Mouse (Mus musculus): ENCODE measurements around the gene Efcab11. TPM values are rescaled to one million over a fixed set of nuclear protein-coding genes. Genes with fewer than 3 reads are reported as not detected.
"Not testable (repeated sequence)": the region's sequence is repeated elsewhere in the genome, so short reads cannot be mapped to it uniquely, and the experiment has no call there.

Efcab11 gene
- total RNA-seq, 1 experiment from 2014 or later, result 6.3 TPM

DNA sequence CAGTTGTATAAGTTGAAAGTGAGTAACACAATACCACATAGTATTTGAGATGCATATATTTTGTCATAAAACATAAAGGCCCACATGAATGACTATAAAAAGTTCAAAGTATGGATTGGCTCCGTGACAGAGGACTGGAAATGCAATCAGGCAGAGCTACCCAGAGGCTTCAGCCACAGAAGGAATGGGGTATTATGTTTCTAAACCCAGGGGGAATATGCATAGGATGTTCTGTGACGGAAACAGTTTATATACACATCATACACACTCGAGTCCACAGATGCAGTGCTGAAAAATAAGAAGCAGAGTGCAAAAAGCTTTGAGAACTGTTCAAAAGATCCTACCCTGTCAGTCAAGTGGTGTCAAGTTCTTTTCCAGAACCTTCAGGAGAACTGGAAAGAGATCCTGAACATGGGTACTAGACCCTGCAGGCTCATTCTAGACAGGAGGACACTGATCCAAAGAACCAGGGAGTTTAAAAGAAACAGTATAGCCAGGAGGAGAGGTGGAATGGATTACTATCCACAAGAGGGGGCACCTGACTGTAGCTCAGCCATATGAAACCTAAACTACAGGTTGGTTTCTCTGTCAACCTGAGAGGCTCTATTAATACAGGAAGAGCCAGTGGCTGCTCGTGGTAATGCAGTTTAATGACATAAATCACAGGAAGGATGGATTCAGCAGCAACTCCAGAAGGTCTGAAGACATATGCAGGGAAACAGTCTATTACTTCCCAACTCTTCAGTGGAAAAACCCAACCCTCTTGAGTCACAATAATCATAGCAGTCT is 64.9 kb downstream of the Efcab11 start:
- no peak for ATAC-seq (replicated peaks; ENCODE audit: low read depth, poor library complexity, severe bottlenecking)

DNA sequence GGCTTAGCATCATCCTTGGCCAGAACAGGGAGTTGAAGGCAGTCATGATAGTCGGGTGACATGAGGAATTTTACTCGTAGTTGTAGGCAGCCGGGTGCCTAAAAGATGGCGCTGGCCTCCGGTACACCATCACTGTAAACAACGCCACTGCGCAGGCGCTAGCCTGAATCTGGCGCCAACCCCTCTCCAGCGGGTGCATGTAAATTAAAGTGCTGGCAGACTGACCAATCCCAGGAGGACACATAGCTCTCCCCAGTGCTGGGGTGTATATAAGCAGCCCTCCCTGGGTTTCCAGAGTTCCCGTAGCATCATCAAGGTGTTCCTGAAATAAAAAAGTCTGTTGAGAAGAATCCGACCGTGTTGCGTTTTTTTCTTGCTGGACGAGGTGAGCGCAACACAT is 66.2 kb downstream of the Efcab11 start:
- ATAC-seq (replicated peaks; ENCODE audit: low read depth, poor library complexity, severe bottlenecking), result not testable (repeated sequence)

DNA sequence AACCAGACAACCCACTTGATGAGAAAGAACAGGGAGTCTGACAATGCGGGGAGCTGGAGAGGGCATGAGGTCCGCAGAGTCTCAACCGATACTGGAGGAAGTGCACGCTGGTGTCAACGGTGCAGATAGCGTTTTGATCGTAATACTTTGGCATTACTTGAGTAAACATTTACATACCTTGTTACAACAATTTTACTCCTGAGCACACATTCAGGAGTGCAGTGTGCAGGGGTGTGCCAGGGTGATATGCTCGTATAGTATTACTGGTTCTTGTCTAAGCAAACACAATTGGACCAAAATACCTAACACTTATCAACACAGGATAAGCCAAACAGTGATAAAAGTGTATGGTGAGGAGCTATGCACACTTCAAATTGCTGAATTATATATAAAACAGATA is 69.0 kb downstream of the Efcab11 start:
- no peak for ATAC-seq (replicated peaks; ENCODE audit: low read depth, poor library complexity, severe bottlenecking)

- ATAC-seq (replicated peaks; ENCODE audit: low read depth, poor library complexity, severe bottlenecking), result no peak
Observed at GRCm38 (mm10) chr12:99807891-99808290, 76.3 kb downstream of the Efcab11 start.

GRCm38 (mm10) chr12:99806741-99807140 is 77.5 kb downstream of the Efcab11 start:
- ATAC-seq (replicated peaks; ENCODE audit: low read depth, poor library complexity, severe bottlenecking), result not testable (repeated sequence)

- peak; percentile 86 for ATAC-seq (replicated peaks; ENCODE audit: low read depth, poor library complexity, severe bottlenecking)
Observed at GRCm38 (mm10) chr12:99795921-99796320, 88.3 kb downstream of the Efcab11 start.

DNA sequence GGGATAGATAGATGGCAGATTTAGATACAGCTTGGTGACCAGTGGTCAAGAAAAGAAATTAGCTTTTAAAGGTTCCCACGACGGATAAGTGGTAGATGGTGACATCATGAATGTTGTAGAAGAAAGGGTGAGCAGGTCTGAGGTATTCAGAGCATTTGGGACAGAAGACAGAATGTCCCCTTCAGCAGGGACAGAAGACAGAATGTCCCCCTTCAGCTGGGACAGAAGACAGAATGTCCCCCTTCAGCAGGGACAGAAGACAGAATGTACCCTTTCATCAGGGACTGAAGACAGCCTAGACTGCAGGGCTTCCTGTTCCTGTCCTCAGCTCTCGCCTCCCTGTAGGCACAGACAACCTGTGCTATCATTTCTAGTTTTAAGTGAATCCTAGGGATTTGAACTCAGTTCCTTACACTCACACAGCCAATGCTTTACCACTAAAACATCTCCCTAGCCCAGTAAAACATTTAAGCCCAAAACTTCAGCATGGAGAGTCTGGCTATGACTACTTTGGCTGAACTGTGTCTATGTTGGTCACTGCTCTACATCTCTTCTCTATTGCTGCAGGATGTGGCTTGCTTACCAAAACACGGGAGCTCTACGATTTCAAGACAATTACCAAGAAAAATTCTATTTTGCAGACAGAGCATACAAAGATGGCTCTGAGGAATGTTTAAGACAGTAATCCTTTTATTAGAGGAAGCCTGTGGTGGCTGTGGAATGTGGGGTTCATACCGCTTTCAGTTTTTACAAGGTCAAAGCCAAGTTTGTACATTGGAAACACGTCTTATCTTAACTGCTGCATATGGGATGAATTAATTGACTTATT is 89.2 kb downstream of the Efcab11 start:
- ATAC-seq (replicated peaks; ENCODE audit: low read depth, poor library complexity, severe bottlenecking), result no peak

- no peak for ATAC-seq (replicated peaks; ENCODE audit: low read depth, poor library complexity, severe bottlenecking)
Observed at GRCm38 (mm10) chr12:99794158-99794515, 90.1 kb downstream of the Efcab11 start.

DNA sequence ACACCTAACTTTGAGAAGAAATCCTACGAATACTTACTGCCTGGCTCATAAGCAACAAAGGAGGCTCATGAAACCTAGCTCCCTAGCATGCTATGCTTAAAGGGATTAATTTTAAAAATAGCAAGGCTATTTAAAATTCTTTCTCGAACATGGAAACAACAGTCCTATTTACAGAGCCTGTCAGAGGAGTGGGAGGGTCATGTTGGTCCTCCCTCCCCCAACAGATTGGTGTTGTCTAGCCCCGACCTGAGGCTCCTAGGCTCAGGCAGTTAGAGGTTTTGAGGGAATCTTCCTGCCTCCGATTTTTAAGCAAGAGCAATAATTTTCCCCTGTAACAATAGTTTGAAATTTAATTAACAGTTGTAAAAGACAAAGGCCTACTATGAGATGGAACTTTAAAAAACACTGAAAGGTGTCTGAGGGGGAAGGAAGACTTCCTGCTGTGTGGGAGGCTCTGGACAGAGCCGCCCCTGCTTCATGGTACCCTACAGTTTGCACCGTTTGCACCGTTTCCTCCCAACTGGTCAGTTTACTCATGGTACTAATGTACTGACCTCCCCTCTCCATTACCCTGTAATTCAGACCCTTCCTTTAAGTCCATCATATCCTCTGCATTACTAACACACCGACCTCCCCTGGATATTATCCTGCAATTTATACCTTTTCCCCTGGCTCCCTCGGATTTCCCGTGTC is 90.6 kb downstream of the Efcab11 start:
- ATAC-seq (replicated peaks; ENCODE audit: low read depth, poor library complexity, severe bottlenecking), result no peak

DNA sequence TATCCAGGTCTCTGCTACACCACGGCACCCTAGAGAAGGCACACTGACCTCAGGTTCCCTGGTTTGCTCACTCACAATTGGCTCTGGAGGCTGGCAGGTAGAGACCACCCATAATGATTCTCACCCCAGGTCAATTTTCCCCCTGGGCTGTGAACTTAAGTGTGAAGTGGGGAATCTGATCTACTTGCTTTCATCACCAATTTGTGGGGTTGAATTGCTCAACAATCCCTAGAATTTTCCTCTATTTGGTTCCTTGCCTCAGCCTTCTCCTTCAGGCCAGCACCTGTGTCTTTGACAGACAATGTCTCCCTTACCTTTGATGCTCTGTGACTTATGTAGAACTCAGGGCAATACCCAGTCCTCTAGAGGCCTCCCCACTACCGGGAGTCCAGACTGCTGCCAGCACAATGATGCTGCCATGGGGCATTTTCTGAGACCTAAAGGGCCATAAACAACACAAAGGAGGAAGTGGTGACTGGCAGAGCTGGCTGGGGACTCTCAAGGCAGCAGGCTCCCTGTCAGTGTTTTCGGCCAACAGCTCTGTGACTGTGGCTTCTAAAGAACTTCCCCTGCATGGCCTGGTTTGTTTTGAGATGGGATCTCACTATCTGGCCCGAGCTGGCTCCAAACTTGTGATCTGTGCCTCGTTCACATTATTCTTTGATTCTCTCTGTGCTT is 94.8 kb downstream of the Efcab11 start:
- peak; percentile 98 for ATAC-seq (replicated peaks; ENCODE audit: low read depth, poor library complexity, severe bottlenecking)

GRCm38 (mm10) chr12:99781774-99782173 is 102.5 kb downstream of the Efcab11 start:
- no peak for ATAC-seq (replicated peaks; ENCODE audit: low read depth, poor library complexity, severe bottlenecking)

DNA sequence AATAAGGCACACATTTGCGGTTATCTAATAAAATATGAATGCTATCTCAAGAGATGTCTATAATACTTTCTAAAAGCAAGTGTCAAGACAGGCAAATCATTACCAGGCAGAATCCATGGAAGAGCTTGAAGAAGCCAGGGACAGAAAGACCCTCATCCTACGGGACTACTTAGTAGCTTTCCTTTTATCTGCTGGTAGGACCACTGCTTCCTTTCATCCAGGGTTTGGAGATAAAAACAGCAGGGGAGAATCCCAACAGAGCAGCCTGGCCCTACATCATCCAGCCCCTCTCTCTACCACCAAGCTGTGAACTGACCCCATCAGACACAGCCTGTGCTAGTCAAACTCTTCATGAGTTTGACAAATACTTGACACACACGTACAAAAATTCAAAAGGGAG is 103.8 kb downstream of the Efcab11 start:
- ATAC-seq (replicated peaks; ENCODE audit: low read depth, poor library complexity, severe bottlenecking), result no peak

DNA sequence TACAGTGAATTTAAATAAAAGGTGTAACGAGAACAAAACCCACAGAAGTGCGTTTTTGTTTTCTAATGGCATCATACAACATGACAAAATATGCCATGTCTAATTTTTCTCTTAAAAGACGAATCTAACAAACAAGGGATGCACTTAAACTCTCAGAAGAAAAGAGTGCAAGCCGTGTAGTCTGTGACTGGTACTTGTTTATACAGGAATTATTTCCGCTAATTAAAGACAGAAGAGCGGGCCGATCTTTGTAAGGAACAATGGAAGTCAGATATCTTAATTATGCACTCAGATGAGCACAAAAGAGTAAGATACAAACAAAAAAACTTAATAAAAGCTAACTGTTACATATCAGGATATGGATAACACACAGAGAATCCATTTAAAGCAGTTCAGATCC is 104.3 kb downstream of the Efcab11 start:
- ATAC-seq (replicated peaks; ENCODE audit: low read depth, poor library complexity, severe bottlenecking), result no peak

GRCm38 (mm10) chr12:99776497-99777139 is 107.6 kb downstream of the Efcab11 start:
- no peak for ATAC-seq (replicated peaks; ENCODE audit: low read depth, poor library complexity, severe bottlenecking)

- no peak for ATAC-seq (replicated peaks; ENCODE audit: low read depth, poor library complexity, severe bottlenecking)
Observed at GRCm38 (mm10) chr12:99774864-99775263, 109.4 kb downstream of the Efcab11 start.

GRCm38 (mm10) chr12:99773636-99774193 is 110.5 kb downstream of the Efcab11 start:
- ATAC-seq (replicated peaks; ENCODE audit: low read depth, poor library complexity, severe bottlenecking), result no peak

DNA sequence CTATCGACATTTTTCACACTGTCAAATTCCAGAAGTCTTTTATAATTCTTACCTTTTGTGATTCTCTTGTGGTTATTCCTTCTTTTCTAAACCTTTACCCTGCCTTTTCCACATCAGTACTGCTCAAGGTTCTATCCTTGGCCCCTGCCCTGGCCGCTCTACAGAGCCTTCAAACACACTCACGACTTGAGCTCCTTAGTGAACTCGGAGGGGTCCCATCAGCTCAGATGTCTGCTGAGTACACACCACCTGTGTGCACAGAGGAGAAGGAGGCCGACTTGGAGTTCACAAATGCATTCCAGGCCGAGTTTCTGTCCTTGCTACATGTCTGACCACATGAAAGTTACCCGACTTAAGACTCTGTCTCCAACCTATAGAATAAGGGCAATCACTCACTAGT is 113.2 kb downstream of the Efcab11 start:
- no peak for ATAC-seq (replicated peaks; ENCODE audit: low read depth, poor library complexity, severe bottlenecking)

DNA sequence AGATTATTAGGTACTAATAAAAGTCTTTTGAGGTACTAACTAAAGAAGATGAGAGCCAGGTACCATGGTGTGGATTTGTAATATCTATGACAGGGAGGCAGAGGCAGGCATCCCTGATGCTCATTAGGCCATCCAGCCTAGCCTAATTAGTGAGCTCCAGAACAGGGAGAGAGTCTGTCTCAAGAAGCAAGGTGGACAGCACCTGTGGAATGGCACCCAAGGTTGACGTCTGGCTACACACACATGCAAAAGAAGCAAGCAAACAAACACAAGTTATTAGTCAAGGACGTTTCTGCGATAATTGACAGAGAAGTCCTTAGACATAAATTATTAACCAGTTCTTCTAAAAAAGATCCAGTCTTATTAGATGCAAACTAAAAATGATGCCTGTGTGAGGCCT is 114.6 kb downstream of the Efcab11 start:
- no peak for ATAC-seq (replicated peaks; ENCODE audit: low read depth, poor library complexity, severe bottlenecking)

DNA sequence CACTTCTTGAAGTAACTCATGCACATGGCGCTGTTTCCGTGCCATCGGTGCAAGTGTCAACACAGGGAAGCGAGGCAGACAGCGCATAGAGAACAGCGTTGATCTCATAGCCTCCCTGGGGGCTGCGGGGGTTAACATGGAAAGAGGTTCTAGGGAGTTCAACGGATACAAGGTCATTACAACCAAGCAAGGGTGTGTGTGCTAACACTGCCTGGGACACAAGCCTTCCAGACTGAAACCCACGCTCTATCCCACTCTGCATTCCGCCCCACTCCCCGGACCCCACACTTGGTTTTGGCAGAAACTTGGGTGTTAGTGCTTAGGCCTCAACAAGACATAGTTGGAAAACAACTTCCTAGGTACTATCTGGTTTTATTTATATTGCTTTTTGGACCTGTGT is 116.5 kb downstream of the Efcab11 start:
- ATAC-seq (replicated peaks; ENCODE audit: low read depth, poor library complexity, severe bottlenecking), result no peak

DNA sequence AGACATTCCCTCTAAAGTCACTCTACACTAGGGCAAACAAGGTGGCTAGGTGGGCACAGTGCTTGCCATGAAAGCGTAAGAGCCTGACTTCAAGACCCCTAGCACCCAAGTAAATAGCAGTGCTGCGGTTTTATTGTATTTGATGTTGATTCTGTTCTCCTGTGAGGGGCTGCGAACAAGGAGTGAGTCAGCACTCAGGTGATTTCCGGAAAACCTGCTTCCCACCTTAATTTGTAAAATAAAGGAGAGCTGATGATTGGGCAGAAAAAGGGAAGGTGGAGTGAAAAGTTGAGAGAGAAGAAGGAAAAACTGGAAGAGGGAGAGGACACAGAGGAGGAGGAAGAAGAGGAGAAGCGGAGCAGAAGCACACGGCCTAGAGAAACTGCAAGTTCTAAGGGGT is 118.3 kb downstream of the Efcab11 start:
- no peak for ATAC-seq (replicated peaks; ENCODE audit: low read depth, poor library complexity, severe bottlenecking)
